Mouse (Mus musculus) adrenal gland, postnatal 25 days (tissue): ENCODE results near the gene Gm17079. TPM values are rescaled to one million over a fixed set of nuclear protein-coding genes. Genes with fewer than 3 reads are reported as not detected.
"Not testable (repeated sequence)": the region's sequence is repeated elsewhere in the genome, so short reads cannot be mapped to it uniquely, and the experiment has no call there.

Experiments used
- DNase-seq: peaks from one replicate; pipeline ENCODE4 v3.0.0; 2021; ENCODE audit warnings: mixed read lengths
- long read RNA-seq: library from polyadenylated mRNA; stranded (forward); transcript quantifications from one replicate; pipeline ENCODE4 v2.0.0, GENCODE M21; 2021
- total RNA-seq: library from RNA; stranded (reverse); gene quantifications from 2 replicates; pipeline ENCODE4 v1.2.3, GENCODE M21; 2021

Gm17079 gene
- total RNA-seq, result not detected in 2 replicates
- long read RNA-seq, result 0 reads

GRCm38 (mm10) chr14:51695368-51695767, at the start of gene Gm17079:
Gm17079 (minus strand) TSS chr14:51695468.
- DNase-seq, result not testable (repeated sequence)

GRCm38 (mm10) chr14:51740347-51741170, 45.3 kb upstream of the Gm17079 start:
- peak; percentile 20 for DNase-seq

- no peak for DNase-seq
Observed at GRCm38 (mm10) chr14:51739150-51739993, 44.1 kb upstream of the Gm17079 start.

- DNase-seq, result no peak
Observed at GRCm38 (mm10) chr14:51738411-51739149, 43.3 kb upstream of the Gm17079 start.

- no peak for DNase-seq
Observed at GRCm38 (mm10) chr14:51737967-51738366, 42.7 kb upstream of the Gm17079 start.

GRCm38 (mm10) chr14:51717083-51717482, 21.8 kb upstream of the Gm17079 start, which contains the start of gene Gm5800:
Gm5800 (minus strand) TSS chr14:51717183.
- DNase-seq, result no peak

- DNase-seq, result no peak
Observed at GRCm38 (mm10) chr14:51677269-51677668, 18.0 kb downstream of the Gm17079 start.

Other genes with a start within 250 kb of the Gm17079 start
- gene Vmn2r89, start 243.6 kb downstream of the Gm17079 start, total RNA-seq, result not detected in 2 replicates
- not detected in 2 replicates for gene Gm5622, start 142.7 kb downstream of the Gm17079 start, total RNA-seq
- gene Gm17175, start 121.4 kb downstream of the Gm17079 start, total RNA-seq, result not detected in 2 replicates
- not detected in 2 replicates for gene Gm17174, start 103.3 kb downstream of the Gm17079 start, total RNA-seq
- gene Gm17078, start 84.2 kb downstream of the Gm17079 start, total RNA-seq, result not detected in 2 replicates
- gene Gm4181, start 59.8 kb downstream of the Gm17079 start, total RNA-seq, result not detected in 2 replicates
- not detected in 2 replicates for gene Gm5800, start 21.7 kb upstream of the Gm17079 start, total RNA-seq
- not detected in 2 replicates for gene Ang4, start 78.1 kb upstream of the Gm17079 start, total RNA-seq
- gene AY358078, start 104.6 kb upstream of the Gm17079 start, total RNA-seq, result not detected in 2 replicates
- gene Ear6, start 158.2 kb upstream of the Gm17079 start, total RNA-seq, result not detected in 2 replicates
- 32.1 and 42.2 TPM in 2 replicates for gene Mettl17, start 189.4 kb upstream of the Gm17079 start, total RNA-seq
- 0.61 and 1.2 TPM in 2 replicates for gene Slc39a2, start 197.4 kb upstream of the Gm17079 start, total RNA-seq
- 226 and 243 TPM in 2 replicates for gene Ndrg2, start 218.7 kb upstream of the Gm17079 start, total RNA-seq
- not detected in 2 replicates for gene Tppp2, start 223.0 kb upstream of the Gm17079 start, total RNA-seq
- gene Rnase13, start 227.3 kb upstream of the Gm17079 start, total RNA-seq, result not detected in 2 replicates